Mouse (Mus musculus) heart, postnatal 0 days (tissue): Measurements from ENCODE around the gene Gper1. TPM values are rescaled to one million over a fixed set of nuclear protein-coding genes. Genes with fewer than 3 reads are reported as not detected.

Source experiments
- ATAC-seq: fragments of 200-750 bp; cut with Nextera tagmentation; 2 replicates; pipeline ENCODE4 v1.8.0; 2017; ENCODE audit warnings: low read depth, moderate number of reproducible peaks, moderate library complexity; ENCODE audit not compliant: insufficient read depth
- DNase-seq: peaks from one replicate; pipeline ENCODE4 v3.0.0-alpha.2; 2016; ENCODE audit warnings: low spot score
- H3K27ac ChIP-seq: fragments of 300-500 bp; sonication (generic); 2 replicates; pipeline ENCODE4 v1.5.1; 2014; ENCODE audit warnings: low read depth, mild to moderate bottlenecking
- H3K27me3 ChIP-seq: fragments of 300-500 bp; sonication (generic); 2 replicates; pipeline ENCODE4 v1.6.1; 2014; ENCODE audit warnings: low read length, mixed read lengths; ENCODE audit not compliant: control insufficient read depth, insufficient read depth
- H3K36me3 ChIP-seq: fragments of 300-500 bp; sonication (generic); replicated peaks from 2 replicates; pipeline ENCODE4 v1.6.1; 2014; ENCODE audit warnings: low read length, mixed read lengths; ENCODE audit not compliant: control insufficient read depth, insufficient read depth
- H3K4me1 ChIP-seq: fragments of 300-500 bp; sonication (generic); 2 replicates; pipeline ENCODE4 v1.6.1; 2014; ENCODE audit warnings: antibody characterized with exemption; ENCODE audit not compliant: control insufficient read depth, insufficient read depth
- H3K4me2 ChIP-seq: fragments of 300-500 bp; sonication (generic); 2 replicates; pipeline ENCODE4 v1.6.1; 2014; ENCODE audit warnings: low read depth, mild to moderate bottlenecking, low read length, moderate library complexity
- H3K4me3 ChIP-seq: fragments of 300-500 bp; sonication (generic); 2 replicates; pipeline ENCODE4 v1.5.1; 2014; ENCODE audit warnings: low read depth, low read length
- H3K9ac ChIP-seq: fragments of 300-500 bp; sonication (generic); replicated peaks from 2 replicates; pipeline ENCODE4 v1.6.1; 2014; ENCODE audit warnings: low read depth, low read length, mixed read lengths
- H3K9me3 ChIP-seq: fragments of 300-500 bp; sonication (generic); replicated peaks from 2 replicates; pipeline ENCODE4 v1.6.1; 2016; ENCODE audit warnings: low read length; ENCODE audit not compliant: control insufficient read depth
- CTCF ChIP-seq: IDR thresholded peaks from 2 replicates; pipeline ENCODE4 v1.5.1; 2016; ENCODE audit warnings: antibody characterized with exemption, control low read depth, low read depth
- EP300 ChIP-seq: IDR thresholded peaks from 2 replicates; pipeline ENCODE4 v1.6.1; 2016; ENCODE audit warnings: antibody characterized with exemption, low read depth
- WGBS: fragments of 180-500 bp; shearing (Covaris S2); extraction: QIAGEN DNeasy Blood & Tissue Kit; methylation state at CpG from one replicate; pipeline ENCODE4 v1.1.7; 2014; 5-methylcytosine and 5-hydroxymethylcytosine counted together
- polyA plus RNA-seq: library from polyadenylated mRNA; unstranded; fragments of >200 nt; fragmentation: Nextera tagmentation; extraction: Ambion mirVana; gene quantifications from 2 replicates; pipeline ENCODE4 v1.2.1, GENCODE M21; 2015
- total RNA-seq: library from RNA; depleted of rRNA; stranded (reverse); fragments of >200 nt; gene quantifications from 2 replicates; pipeline ENCODE4 v1.2.3, GENCODE M21; 2014; ENCODE audit warnings: low replicate concordance

Gene Gper1
- total and polyA plus RNA-seq, 2 experiments from 2014 or later: 1.3 to 2.0 TPM

GRCm38 (mm10) chr5:139378986-139379629 is 43.8 kb upstream of the Gper1 start:
- H3K9ac ChIP-seq: 0 out of 2 replicates have a peak overlapping the region, but pooled peaks have one; percentile 18

GRCm38 (mm10) chr5:139379771-139380384 is 43.1 kb upstream of the Gper1 start:
- no peaks in the 10 kb centered on the region for H3K27me3 ChIP-seq

More at GRCm38 (mm10) chr5:139378986-139379629, 43.8 kb upstream of the Gper1 start:
- peak overlapping the region; percentile 83 for H3K4me2 ChIP-seq
- DNase-seq (peak; percentile 86), ATAC-seq (peak; percentile 61)
- no peaks in the 10 kb centered on the region for H3K36me3 ChIP-seq
- no peak overlapping the region for H3K4me3 ChIP-seq
- H3K27me3 ChIP-seq: no peaks in the 10 kb centered on the region
- peaks cover 73% of the 10 kb centered on the region for H3K4me1 ChIP-seq
- WGBS: 11% methylated on average over 21 of the region's 21 CpGs
- peak overlapping the region; percentile 99 for H3K27ac ChIP-seq
- no peaks in the 10 kb centered on the region for H3K9me3 ChIP-seq
- TF ChIP-seq CTCF (no peak), EP300 (no peak; the same call in 1 of the 2 replicates)

GRCm38 (mm10) chr5:139380385-139381248 is 42.3 kb upstream of the Gper1 start:
- Histone ChIP-seq H3K9ac (peak overlapping the region; percentile 84), H3K4me3 (peak overlapping the region; percentile 85), H3K4me2 (peak overlapping the region; percentile 83), H3K9me3 (no peaks in the 10 kb centered on the region), H3K4me1 (peaks cover 85% of the 10 kb centered on the region), H3K36me3 (no peaks in the 10 kb centered on the region), H3K27me3 (no peaks in the 10 kb centered on the region), H3K27ac (peak overlapping the region; percentile 99)
- TF ChIP-seq EP300: peak; percentile 58; the same call in 1 of the 2 replicates
- no peak for TF ChIP-seq CTCF
- DNase-seq (peak; percentile 96), ATAC-seq (peak; percentile 71)
- under 1% methylated on average over 64 of the region's 73 CpGs for WGBS

More at GRCm38 (mm10) chr5:139379771-139380384, 43.1 kb upstream of the Gper1 start:
- DNase-seq (no peak), ATAC-seq (no peak)
- H3K4me1 ChIP-seq: peaks cover 81% of the 10 kb centered on the region
- H3K4me2 ChIP-seq: peak overlapping the region; percentile 83
- H3K36me3 ChIP-seq: no peaks in the 10 kb centered on the region
- TF ChIP-seq EP300: no peak
- TF ChIP-seq CTCF: no peak
- no peaks in the 10 kb centered on the region for H3K9me3 ChIP-seq
- H3K4me3 ChIP-seq: peak overlapping the region; percentile 85
- peak overlapping the region; percentile 84; the same call in 1 of the 2 replicates for H3K9ac ChIP-seq
- 14% methylated on average over 8 of the region's 8 CpGs for WGBS
- H3K27ac ChIP-seq: peak overlapping the region; percentile 99

DNA sequence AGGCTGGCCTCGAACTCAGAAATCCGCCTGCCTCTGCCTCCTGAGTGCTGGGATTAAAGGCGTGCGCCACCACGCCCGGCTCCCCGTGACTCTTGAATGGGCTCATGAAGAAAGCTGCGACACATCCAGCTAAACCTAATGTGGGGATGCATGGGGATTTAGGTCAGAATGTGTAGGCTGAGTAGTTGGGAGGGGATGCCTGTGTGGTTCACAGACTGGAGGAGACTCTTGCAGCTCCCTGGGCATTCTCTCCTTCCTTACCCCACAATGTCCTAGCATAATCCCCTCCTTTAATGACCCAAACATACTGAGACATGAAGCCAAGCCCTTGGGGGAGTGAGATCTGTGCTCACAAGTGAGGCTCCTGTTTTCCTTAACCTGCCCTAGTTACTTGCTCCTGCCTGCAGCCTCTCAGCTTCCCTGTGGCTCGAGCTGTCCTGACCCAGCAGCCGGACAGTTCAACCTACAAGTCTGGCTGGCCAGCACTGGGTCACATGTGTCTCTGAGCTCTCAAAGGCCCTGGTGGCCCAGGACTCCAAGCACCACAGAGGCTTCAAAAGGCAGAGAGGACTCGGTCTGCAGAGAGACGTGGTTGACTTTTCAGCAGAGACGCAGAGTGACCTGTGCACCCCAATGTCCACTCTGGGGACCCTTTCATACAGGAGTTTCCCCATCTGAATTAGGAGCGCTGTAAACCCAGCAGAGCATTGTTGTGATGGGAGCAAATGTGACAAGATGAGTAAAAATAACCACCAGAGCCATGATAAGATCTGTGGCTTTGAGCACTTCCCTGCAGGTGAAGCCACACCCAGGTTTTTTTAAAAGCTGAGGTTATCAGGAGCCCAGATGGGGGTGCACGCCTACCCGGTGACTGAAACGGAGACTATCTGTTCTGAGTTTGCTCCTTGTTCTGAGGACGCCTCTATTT is 41.1 kb upstream of the Gper1 start:
- no peaks in the 10 kb centered on the region for H3K9me3 ChIP-seq
- DNase-seq (no peak), ATAC-seq (no peak)
- peak overlapping the region; percentile 83 for H3K4me2 ChIP-seq
- no peaks in the 10 kb centered on the region for H3K36me3 ChIP-seq
- peak overlapping the region; percentile 85 for H3K4me3 ChIP-seq
- peak overlapping the region; percentile 99 for H3K27ac ChIP-seq
- TF ChIP-seq EP300 (no peak), CTCF (no peak)
- H3K9ac ChIP-seq: peak overlapping the region; percentile 46
- H3K27me3 ChIP-seq: no peaks in the 10 kb centered on the region
- H3K4me1 ChIP-seq: peaks cover 81% of the 10 kb centered on the region
- 42% methylated on average over 16 of the region's 18 CpGs for WGBS
